In the genomic region with DNA sequence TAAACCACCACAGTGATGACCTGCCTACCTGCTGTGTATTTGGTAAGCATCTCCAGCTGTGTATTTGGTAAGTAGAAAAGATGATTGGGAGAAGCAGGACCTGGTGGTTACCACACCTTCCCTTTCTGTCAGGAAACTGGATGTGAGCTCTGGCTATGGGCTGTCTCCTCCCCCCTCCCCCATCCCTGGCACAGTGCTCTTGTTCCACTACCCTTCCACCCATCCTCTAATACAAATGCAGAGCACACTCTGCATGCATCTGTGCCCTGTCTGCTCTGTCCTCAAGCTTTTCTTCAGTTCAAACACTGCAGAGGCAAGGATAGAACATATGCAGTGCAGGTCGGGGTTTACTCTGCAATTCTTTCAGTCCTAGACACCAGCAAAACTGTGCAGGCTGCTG, we compare ENCODE assay signal across 7 mouse cellular contexts. TPM values are rescaled to one million over a fixed set of nuclear protein-coding genes. Genes with fewer than 3 reads are reported as not detected.
DNase-seq lines count a peak whose midpoint lies in the region; ATAC-seq and TF ChIP-seq lines count a peak whose summit lies in the region.

No protein-coding gene starts in this region.

- H3K9me3 ChIP-seq in embryonic facial prominence, embryonic 13.5 days, result no peaks in the 10 kb centered on the region; the same call in 1 of the 2 replicates
- H3K9me3 ChIP-seq in hindbrain, postnatal 0 days (ENCODE audit: low read length), result no peaks in the 10 kb centered on the region
- H3K9me3 ChIP-seq in midbrain, postnatal 0 days (ENCODE audit: low read length), result no peaks in the 10 kb centered on the region

- H3K4me2 ChIP-seq in embryonic facial prominence, embryonic 13.5 days, result peak overlapping the region; percentile 35; the same call in 1 of the 2 replicates
- H3K4me2 ChIP-seq in hindbrain, postnatal 0 days (ENCODE audit: low read depth, low read length), result peak overlapping the region; percentile 27; the same call in 1 of the 2 replicates
- peak overlapping the region; percentile 22; the same call in 1 of the 2 replicates for H3K4me2 ChIP-seq in midbrain, postnatal 0 days (ENCODE audit: low read depth, low read length, poor library complexity, severe bottlenecking)

- no peak for TF ChIP-seq CTCF in hindbrain, postnatal 0 days (IDR thresholded peaks at IDR 0.05; ENCODE audit: low read depth)
- TF ChIP-seq CTCF in midbrain, postnatal 0 days (IDR thresholded peaks at IDR 0.05), result no peak

- H3K9ac ChIP-seq in embryonic facial prominence, embryonic 13.5 days, result no peak overlapping the region
- no peak overlapping the region; the same call in 1 of the 2 replicates for H3K9ac ChIP-seq in hindbrain, postnatal 0 days (replicated peaks; ENCODE audit: low read length)
- no peak overlapping the region for H3K9ac ChIP-seq in midbrain, postnatal 0 days (replicated peaks; ENCODE audit: low read length, poor library complexity, severe bottlenecking)

- intact Hi-C loops in left cerebral cortex, postnatal 4 days (cut with DNase I), result no loop called here

- H3K27me3 ChIP-seq in embryonic facial prominence, embryonic 13.5 days, result no peaks in the 10 kb centered on the region
- no peaks in the 10 kb centered on the region for H3K27me3 ChIP-seq in hindbrain, postnatal 0 days (ENCODE audit: insufficient read depth, low read length)
- H3K27me3 ChIP-seq in midbrain, postnatal 0 days (ENCODE audit: insufficient read depth, low read length), result no peaks in the 10 kb centered on the region

- peak; percentile 11 for DNase-seq in left cerebral cortex, postnatal 4 days
- no peak for DNase-seq in left cerebral cortex, adult 8-10 months (ENCODE audit: low spot score in 2 of 2)
- DNase-seq in hindbrain, postnatal 0 days (ENCODE audit: low spot score), result peak; percentile 12
- no peak for DNase-seq in midbrain, postnatal 0 days (ENCODE audit: low spot score)
- no peak for DNase-seq in urinary bladder, postnatal 4 days (ENCODE audit: low spot score in 2 of 2)

- H3K27ac ChIP-seq in embryonic facial prominence, embryonic 13.5 days, result no peak overlapping the region
- H3K27ac ChIP-seq in hindbrain, postnatal 0 days, result peak overlapping the region; percentile 80
- H3K27ac ChIP-seq in midbrain, postnatal 0 days (ENCODE audit: low read depth, low read length), result peak overlapping the region; percentile 64

- H3K36me3 ChIP-seq in embryonic facial prominence, embryonic 13.5 days, result no peaks in the 10 kb centered on the region
- H3K36me3 ChIP-seq in hindbrain, postnatal 0 days (ENCODE audit: insufficient read depth, low read length), result no peaks in the 10 kb centered on the region
- H3K36me3 ChIP-seq in midbrain, postnatal 0 days (ENCODE audit: insufficient read depth, low read length), result no peaks in the 10 kb centered on the region

- no peak for ATAC-seq in embryonic facial prominence, embryonic 13.5 days (ENCODE audit: insufficient number of reproducible peaks, insufficient read depth, low FRiP score, low TSS enrichment, low read depth)
- ATAC-seq in hindbrain, postnatal 0 days, result no peak
- ATAC-seq in midbrain, postnatal 0 days (ENCODE audit: low FRiP score), result peak; percentile 17; the same call in 1 of the 2 replicates
- ATAC-seq in frontal cortex, adult (ENCODE audit: low TSS enrichment), result no peak

- WGBS in embryonic facial prominence, embryonic 13.5 days, result 41% methylated on average over 1 of the region's 1 CpGs
- WGBS in hindbrain, postnatal 0 days, result 32% methylated on average over 1 of the region's 1 CpGs
- WGBS in midbrain, postnatal 0 days, result 40% methylated on average over 1 of the region's 1 CpGs

- H3K4me3 ChIP-seq in embryonic facial prominence, embryonic 13.5 days, result no peak overlapping the region
- H3K4me3 ChIP-seq in hindbrain, postnatal 0 days (ENCODE audit: low read length), result no peak overlapping the region
- no peak overlapping the region for H3K4me3 ChIP-seq in midbrain, postnatal 0 days (ENCODE audit: low read depth, low read length)

- H3K4me1 ChIP-seq in embryonic facial prominence, embryonic 13.5 days, result peaks cover 27% of the 10 kb centered on the region
- H3K4me1 ChIP-seq in hindbrain, postnatal 0 days (ENCODE audit: insufficient read depth, low read length), result no peaks in the 10 kb centered on the region
- no peaks in the 10 kb centered on the region; the same call in 1 of the 2 replicates for H3K4me1 ChIP-seq in midbrain, postnatal 0 days (ENCODE audit: insufficient read depth, low read length)

RNA-seq across cellular contexts. Expression of gene Fam3b, which starts 19.8 kb away (rescaled TPM):
- not detected for total RNA-seq in left cerebral cortex, postnatal 4 days (2021)
- not detected for total RNA-seq in left cerebral cortex, adult 8-10 months (2022)
- not detected in 2 replicates for polyA plus RNA-seq in embryonic facial prominence, embryonic 13.5 days (2015; fragmentation: Nextera tagmentation; extraction: Ambion mirVana)
- total RNA-seq in hindbrain, postnatal 0 days (2014; rRNA removed), result not detected in 2 replicates
- polyA plus RNA-seq in hindbrain, postnatal 0 days (2015; fragmentation: Nextera tagmentation; extraction: Ambion mirVana), result not detected in 2 replicates
- total RNA-seq in midbrain, postnatal 0 days (2014; rRNA removed), result not detected in 2 replicates
- not detected in 2 replicates for polyA plus RNA-seq in midbrain, postnatal 0 days (2015; fragmentation: Nextera tagmentation; extraction: Ambion mirVana)

Comparison
In these comparisons a context has a peak if more than half of its experiments do, and no peak if none do; other contexts are left out.
1. DNase-seq: peak in left cerebral cortex, postnatal 4 days (single experiment) and hindbrain, postnatal 0 days (single experiment); none in left cerebral cortex, adult 8-10 months (0 of 2), midbrain, postnatal 0 days (single experiment) and urinary bladder, postnatal 4 days (0 of 2).
2. Peak in every context shown above with its lines, with median percentiles within 50 percentile points of each other: H3K4me2 ChIP-seq.